Mouse (Mus musculus) stomach, postnatal 0 days (tissue): ENCODE measurements around the gene Rfc4.

Experiments
- CTCF ChIP-seq: IDR thresholded peaks from 2 replicates; pipeline ENCODE4 v1.5.1; 2016; ENCODE audit warnings: antibody characterized with exemption, low read depth, mild to moderate bottlenecking, moderate library complexity
- EP300 ChIP-seq: optimal IDR thresholded peaks from 2 replicates; pipeline ENCODE3; 2016; ENCODE audit warnings: antibody characterized with exemption

GRCm38 (mm10) chr16:23170813-23171212 lies 43.3 kb upstream of the Rfc4 start:
- TF ChIP-seq CTCF (no peak), EP300 (no peak)
